In the genomic region with DNA sequence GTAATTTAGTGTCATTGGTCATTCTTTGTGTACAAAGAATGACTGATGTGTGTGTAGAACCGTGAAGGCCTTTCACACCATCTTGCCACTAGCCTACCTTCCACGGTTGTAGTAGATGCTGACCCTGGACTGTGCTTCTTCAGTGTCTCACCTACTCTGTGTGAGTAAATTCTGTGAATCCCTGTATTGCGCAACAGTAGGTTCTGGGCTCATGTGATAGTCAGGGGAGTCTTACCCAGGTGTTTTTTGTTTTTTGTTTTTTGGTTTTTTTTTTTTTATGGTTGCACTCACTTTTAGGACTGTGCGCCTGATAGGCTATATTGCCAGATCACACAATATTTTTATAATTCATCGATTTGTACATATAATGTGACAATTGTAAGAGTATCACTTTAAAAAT, we compare ENCODE assay signal across 25 mouse cellular contexts.
"Had no signal": no experiment of that assay in that cellular context is flagged by ENCODE, and none has a peak within 500 bp of the region (broad histone marks: within the 10 kb centered on the region; RNA-seq: fewer than 3 reads in every experiment).

No protein-coding gene starts in this region.

- H3K4me3 ChIP-seq: heart, embryonic 10.5 days; heart, embryonic 12.5 days; hindbrain, embryonic 10.5 days; hindbrain, embryonic 12.5 days; intestine, embryonic 15.5 days; layer of hippocampus, adult 2 months; limb, embryonic 13.5 days; limb, embryonic 15.5 days; liver, embryonic 12.5 days had no signal

- DNase-seq: gastrocnemius, postnatal 14 days; heart, adult 18-20 months; heart, postnatal 10 days; heart, postnatal 4 days; kidney, adult 18-20 months; kidney, adult 8-10 months; kidney, postnatal 10 days; kidney, postnatal 25 days; kidney, postnatal 4 days; layer of hippocampus, adult 9-11 months; layer of hippocampus, postnatal 36 days; left cerebral cortex, postnatal 4 days had no signal

- H3K27ac ChIP-seq: heart, embryonic 10.5 days; hindbrain, embryonic 10.5 days; hindbrain, embryonic 12.5 days; hindbrain, embryonic 14.5 days; intestine, embryonic 15.5 days; limb, embryonic 13.5 days; limb, embryonic 15.5 days; liver, embryonic 12.5 days had no signal

- H3K27me3 ChIP-seq: heart, embryonic 12.5 days; hindbrain, embryonic 12.5 days; intestine, embryonic 15.5 days; limb, embryonic 13.5 days; limb, embryonic 15.5 days; liver, embryonic 12.5 days had no signal

- H3K4me1 ChIP-seq: heart, embryonic 10.5 days; intestine, embryonic 15.5 days; limb, embryonic 15.5 days; liver, embryonic 12.5 days had no signal

- H3K9me3 ChIP-seq: heart, embryonic 10.5 days; heart, embryonic 12.5 days; hindbrain, embryonic 10.5 days; hindbrain, embryonic 12.5 days; intestine, embryonic 15.5 days; limb, embryonic 13.5 days; limb, embryonic 15.5 days; liver, embryonic 12.5 days had no signal

- ATAC-seq: hindbrain, embryonic 16.5 days; inflammation-experienced regulatory T-cells, adult 6 months; intestine, embryonic 15.5 days; intestine, postnatal 0 days; liver, embryonic 12.5 days had no signal

- H3K4me2 ChIP-seq: heart, embryonic 12.5 days; hindbrain, embryonic 12.5 days; hindbrain, embryonic 14.5 days; intestine, embryonic 15.5 days; limb, embryonic 13.5 days; limb, embryonic 15.5 days; liver, embryonic 12.5 days had no signal

- H3K36me3 ChIP-seq: heart, embryonic 10.5 days; heart, embryonic 12.5 days; hindbrain, embryonic 10.5 days; hindbrain, embryonic 12.5 days; intestine, embryonic 15.5 days; limb, embryonic 13.5 days; limb, embryonic 15.5 days; liver, embryonic 12.5 days had no signal

- H3K9ac ChIP-seq: heart, embryonic 12.5 days; hindbrain, embryonic 12.5 days; hindbrain, embryonic 14.5 days; intestine, embryonic 15.5 days; limb, embryonic 13.5 days; limb, embryonic 15.5 days; liver, embryonic 12.5 days had no signal
